Mouse (Mus musculus) frontal cortex, postnatal 10 days (tissue): ENCODE results near the gene Defb21.

ENCODE experiments used
- DNase-seq, 2 experiments: peaks; one replicate each; pipeline ENCODE4 v3.0.0; 2022; ENCODE audit warnings: low spot score in 2 of 2, mixed read lengths in 1 of 2

Gene Defb21

GRCm38 (mm10) chr2:152604057-152604456 lies 31.5 kb downstream of the Defb21 start, which contains the start of gene Defb36:
Defb36 (plus strand) TSS chr2:152604327.
- DNase-seq, result no peak

GRCm38 (mm10) chr2:152607746-152608145 lies 35.2 kb downstream of the Defb21 start:
- DNase-seq, result no peak

- no peak for DNase-seq
These were observed 36.2 kb downstream of the Defb21 start for GRCm38 (mm10) chr2:152608719-152609118.

- no peak for DNase-seq
These were observed 39.6 kb downstream of the Defb21 start for GRCm38 (mm10) chr2:152612193-152612592.

- DNase-seq, result peak in 1 of 2 experiments; percentile 48
These were observed 43.0 kb downstream of the Defb21 start for GRCm38 (mm10) chr2:152615563-152615962.

GRCm38 (mm10) chr2:152616470-152616869 lies 43.9 kb downstream of the Defb21 start:
- DNase-seq, result no peak

- no peak for DNase-seq
These were observed 44.8 kb downstream of the Defb21 start for GRCm38 (mm10) chr2:152617374-152617773.

- no peak for DNase-seq
These were observed 48.0 kb downstream of the Defb21 start for GRCm38 (mm10) chr2:152620367-152621134.

- DNase-seq, result no peak
These were observed 49.6 kb downstream of the Defb21 start for GRCm38 (mm10) chr2:152622151-152622550.

GRCm38 (mm10) chr2:152622953-152623352 lies 50.4 kb downstream of the Defb21 start, which contains the start of gene Defb25:
Defb25 (minus strand) TSS chr2:152623053.
- no peak for DNase-seq
